Mouse (Mus musculus) embryonic facial prominence, embryonic 14.5 days (tissue): Measurements from ENCODE around the gene Muc3a. TPM values are rescaled to one million over a fixed set of nuclear protein-coding genes. Genes with fewer than 3 reads are reported as not detected.
A peak's percentile ranks its signal among the peaks of the same experiment; 100 is the strongest.

Experiments used
- ATAC-seq: fragments of 200-750 bp; cut with Nextera tagmentation; 2 replicates; pipeline ENCODE4 v1.8.0; 2017; ENCODE audit warnings: low read depth, moderate number of reproducible peaks, moderate TSS enrichment
- DNase-seq: peaks from one replicate; pipeline ENCODE4 v3.0.0-alpha.2; 2015; ENCODE audit warnings: low spot score
- H3K27ac ChIP-seq: fragments of 300-500 bp; sonication (generic); replicated peaks from 2 replicates; pipeline ENCODE4 v1.5.1; 2014; ENCODE audit warnings: low read depth, mild to moderate bottlenecking, low read length, moderate library complexity
- H3K27me3 ChIP-seq: fragments of 300-500 bp; sonication (generic); replicated peaks from 2 replicates; pipeline ENCODE4 v1.6.1; 2014; ENCODE audit warnings: low read length; ENCODE audit not compliant: control insufficient read depth, insufficient read depth
- H3K36me3 ChIP-seq: fragments of 300-500 bp; sonication (generic); 2 replicates; pipeline ENCODE4 v1.6.1; 2014; ENCODE audit warnings: low read length, mixed read lengths; ENCODE audit not compliant: control insufficient read depth, insufficient read depth
- H3K4me1 ChIP-seq: fragments of 300-500 bp; sonication (generic); 2 replicates; pipeline ENCODE4 v1.6.1; 2014; ENCODE audit warnings: antibody characterized with exemption, low read length; ENCODE audit not compliant: control insufficient read depth, insufficient read depth
- H3K4me2 ChIP-seq: fragments of 300-500 bp; sonication (generic); 2 replicates; pipeline ENCODE4 v1.6.1; 2014; ENCODE audit warnings: low read depth, mild to moderate bottlenecking, low read length, moderate library complexity, mixed read lengths
- H3K4me3 ChIP-seq: fragments of 300-500 bp; sonication (generic); 2 replicates; pipeline ENCODE4 v1.5.1; 2014; ENCODE audit warnings: low read depth, mild to moderate bottlenecking, low read length
- H3K9ac ChIP-seq: fragments of 300-500 bp; sonication (generic); 2 replicates; pipeline ENCODE4 v1.6.1; 2014; ENCODE audit warnings: low read depth, mild to moderate bottlenecking, low read length, moderate library complexity, mixed read lengths
- H3K9me3 ChIP-seq: fragments of 300-500 bp; sonication (generic); 2 replicates; pipeline ENCODE4 v1.6.1; 2016; ENCODE audit warnings: low read length; ENCODE audit not compliant: control insufficient read depth
- WGBS: fragments of 180-500 bp; shearing (Covaris S2); extraction: QIAGEN DNeasy Blood & Tissue Kit; methylation state at CpG from one replicate; pipeline ENCODE4 v1.1.7; 2014; 5-methylcytosine and 5-hydroxymethylcytosine counted together
- polyA plus RNA-seq: library from polyadenylated mRNA; unstranded; fragments of >200 nt; fragmentation: Nextera tagmentation; extraction: Ambion mirVana; gene quantifications from 2 replicates; pipeline ENCODE4 v1.2.1, GENCODE M21; 2014

Gene Muc3a
- polyA plus RNA-seq, 1 experiment from 2014 or later: 0.40 TPM

DNA sequence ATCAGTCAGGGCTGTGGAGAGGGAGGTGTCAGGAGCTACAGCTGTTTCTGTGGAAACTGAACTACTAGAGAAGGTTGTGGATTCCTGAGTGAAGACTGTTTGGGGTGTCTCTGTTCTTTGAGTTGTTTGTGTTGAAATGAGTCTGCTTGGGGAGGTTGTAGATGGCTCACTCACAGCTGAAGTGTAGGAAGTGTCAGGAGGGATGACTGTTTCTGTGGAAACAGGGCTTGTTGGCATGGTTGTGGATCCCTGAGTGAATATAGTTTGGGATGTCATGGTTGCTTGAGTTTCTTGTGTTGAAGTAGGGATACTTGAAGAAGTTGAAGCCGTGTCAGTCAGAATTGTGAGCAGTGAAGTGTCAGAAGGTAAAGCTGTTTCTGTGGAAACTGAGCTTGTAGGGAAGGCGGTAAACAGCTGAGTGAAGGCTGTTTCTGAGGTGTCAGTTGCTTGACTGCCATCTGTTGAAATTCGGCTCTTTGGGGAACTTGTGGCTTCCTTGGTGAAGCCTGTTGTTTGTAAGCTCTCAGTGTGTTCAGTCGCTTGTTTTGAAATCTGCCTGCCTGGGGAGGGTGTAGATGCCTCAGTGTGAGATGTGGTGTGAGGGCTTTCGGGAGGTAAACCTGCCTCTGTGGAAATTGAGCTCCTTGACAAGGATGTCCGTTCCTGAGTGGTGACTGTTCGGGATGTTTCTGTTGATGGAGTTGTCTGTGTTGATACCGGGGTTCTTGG, 32.4 kb downstream of the Muc3a start:
- no peak overlapping the region for H3K27ac ChIP-seq
- WGBS: 77% methylated on average over 8 of the region's 8 CpGs
- no peak overlapping the region for H3K4me3 ChIP-seq
- no peak overlapping the region for H3K9ac ChIP-seq
- ATAC-seq (no peak), DNase-seq (peak; percentile 12)
- H3K4me1 ChIP-seq: no peaks in the 10 kb centered on the region
- H3K27me3 ChIP-seq: no peaks in the 10 kb centered on the region
- no peaks in the 10 kb centered on the region for H3K36me3 ChIP-seq
- H3K9me3 ChIP-seq: no peaks in the 10 kb centered on the region
- H3K4me2 ChIP-seq: no peak overlapping the region

GRCm38 (mm10) chr5:137173967-137174366, 38.2 kb downstream of the Muc3a start:
- H3K27ac ChIP-seq: no peak overlapping the region
- H3K4me2 ChIP-seq: no peak overlapping the region
- H3K4me1 ChIP-seq: no peaks in the 10 kb centered on the region
- H3K9ac ChIP-seq: no peak overlapping the region
- no peak overlapping the region for H3K4me3 ChIP-seq
- H3K9me3 ChIP-seq: no peaks in the 10 kb centered on the region
- ATAC-seq (no peak), DNase-seq (no peak)
- H3K27me3 ChIP-seq: no peaks in the 10 kb centered on the region
- WGBS: 79% methylated on average over 6 of the region's 6 CpGs
- no peaks in the 10 kb centered on the region for H3K36me3 ChIP-seq

DNA sequence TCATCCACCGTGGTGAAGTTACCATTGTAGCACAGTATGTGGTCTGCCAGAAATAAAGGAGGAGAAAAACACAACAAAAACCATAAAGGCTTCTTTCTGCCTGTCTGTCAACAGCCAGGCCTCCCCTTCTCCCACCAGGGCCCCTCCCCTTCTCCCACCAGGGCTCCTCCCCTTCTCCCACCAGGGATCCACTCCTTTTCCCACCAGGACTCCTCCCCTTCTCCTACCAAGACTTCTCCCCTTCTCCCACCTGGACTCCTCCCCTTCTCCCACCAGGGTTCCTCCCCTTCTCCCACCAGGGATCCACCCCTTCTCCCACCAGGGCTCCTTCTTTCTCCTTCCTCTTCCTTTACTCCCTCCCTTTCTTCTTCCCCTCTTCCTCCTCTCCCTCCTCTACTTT, 39.6 kb downstream of the Muc3a start:
- ATAC-seq (no peak), DNase-seq (no peak)
- no peak overlapping the region for H3K9ac ChIP-seq
- no peak overlapping the region for H3K4me3 ChIP-seq
- WGBS: 8% methylated on average over 1 of the region's 1 CpGs
- H3K4me1 ChIP-seq: no peaks in the 10 kb centered on the region
- no peak overlapping the region for H3K4me2 ChIP-seq
- H3K27ac ChIP-seq: no peak overlapping the region
- H3K36me3 ChIP-seq: no peaks in the 10 kb centered on the region
- no peaks in the 10 kb centered on the region for H3K27me3 ChIP-seq
- H3K9me3 ChIP-seq: no peaks in the 10 kb centered on the region

- H3K4me3 ChIP-seq: no peak overlapping the region
- no peak for ATAC-seq
- no peaks in the 10 kb centered on the region for H3K9me3 ChIP-seq
- no peak overlapping the region for H3K9ac ChIP-seq
- no peaks in the 10 kb centered on the region for H3K4me1 ChIP-seq
- DNase-seq: no peak
- H3K36me3 ChIP-seq: no peaks in the 10 kb centered on the region
- no peak overlapping the region for H3K4me2 ChIP-seq
- H3K27ac ChIP-seq: no peak overlapping the region
- WGBS: 72% methylated on average over 7 of the region's 7 CpGs
- H3K27me3 ChIP-seq: no peaks in the 10 kb centered on the region
Observed at GRCm38 (mm10) chr5:137171478-137171877, 40.7 kb downstream of the Muc3a start.

DNA sequence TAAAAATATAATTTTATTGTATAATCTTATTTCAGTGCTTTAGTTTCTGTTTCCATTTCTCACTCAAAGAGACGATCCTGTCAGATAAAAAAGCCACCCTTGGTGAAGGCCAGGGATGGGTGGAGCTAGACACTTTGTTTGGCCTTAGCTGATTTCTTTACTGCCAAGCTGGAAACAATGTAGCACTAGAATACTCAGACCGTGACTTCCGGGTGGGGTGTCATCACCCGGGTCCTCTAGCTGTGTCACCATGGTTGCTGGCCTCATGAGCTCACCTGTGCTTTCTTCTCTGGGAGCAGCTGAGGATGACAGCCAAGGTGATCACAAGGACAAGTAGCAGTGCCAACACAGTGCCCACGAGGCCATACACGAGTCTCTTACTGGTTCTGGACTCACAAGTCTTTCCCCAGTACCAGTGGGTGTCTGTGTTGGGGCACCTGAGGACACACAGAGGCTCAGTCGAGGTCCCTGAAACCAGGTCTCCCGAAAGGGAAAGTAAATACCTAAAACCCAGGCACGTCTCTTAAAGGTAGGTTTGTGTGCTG, 41.3 kb downstream of the Muc3a start:
- Histone ChIP-seq H3K9ac (no peak overlapping the region), H3K36me3 (no peaks in the 10 kb centered on the region), H3K4me1 (no peaks in the 10 kb centered on the region), H3K27me3 (no peaks in the 10 kb centered on the region), H3K9me3 (no peaks in the 10 kb centered on the region), H3K4me2 (no peak overlapping the region), H3K4me3 (no peak overlapping the region), H3K27ac (no peak overlapping the region)
- WGBS: 77% methylated on average over 9 of the region's 9 CpGs
- DNase-seq (no peak), ATAC-seq (no peak)

- Histone ChIP-seq H3K27ac (no peak overlapping the region), H3K4me2 (no peak overlapping the region), H3K9me3 (no peaks in the 10 kb centered on the region), H3K27me3 (no peaks in the 10 kb centered on the region), H3K9ac (no peak overlapping the region), H3K4me1 (no peaks in the 10 kb centered on the region), H3K36me3 (no peaks in the 10 kb centered on the region), H3K4me3 (no peak overlapping the region)
- ATAC-seq: no peak
- WGBS: 84% methylated on average over 6 of the region's 6 CpGs
- DNase-seq: no peak
Observed at GRCm38 (mm10) chr5:137167539-137167938, 44.6 kb downstream of the Muc3a start.

DNA sequence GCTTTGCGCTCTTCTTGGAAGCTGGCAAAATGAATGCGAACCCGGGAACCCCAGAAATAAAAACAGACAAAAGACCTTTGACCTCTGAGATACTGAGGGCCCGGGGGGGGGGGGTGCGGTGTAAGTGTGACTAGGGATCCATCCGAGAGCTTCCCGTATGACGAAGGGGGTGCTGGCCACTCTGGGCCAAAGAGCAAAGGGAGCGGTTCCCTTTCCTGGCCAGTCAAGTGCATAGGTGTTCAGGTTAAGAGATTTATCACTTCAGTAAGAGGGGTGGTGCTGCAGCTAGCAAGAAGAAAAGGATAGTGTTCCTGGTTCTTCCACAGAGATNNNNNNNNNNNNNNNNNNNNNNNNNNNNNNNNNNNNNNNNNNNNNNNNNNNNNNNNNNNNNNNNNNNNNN, 46.2 kb downstream of the Muc3a start:
- Histone ChIP-seq H3K4me2 (no peak overlapping the region), H3K4me3 (no peak overlapping the region), H3K4me1 (no peaks in the 10 kb centered on the region), H3K36me3 (no peaks in the 10 kb centered on the region), H3K27me3 (no peaks in the 10 kb centered on the region), H3K9me3 (no peaks in the 10 kb centered on the region), H3K9ac (no peak overlapping the region), H3K27ac (no peak overlapping the region)
- DNase-seq (no peak), ATAC-seq (no peak)
- 68% methylated on average over 9 of the region's 9 CpGs for WGBS

DNA sequence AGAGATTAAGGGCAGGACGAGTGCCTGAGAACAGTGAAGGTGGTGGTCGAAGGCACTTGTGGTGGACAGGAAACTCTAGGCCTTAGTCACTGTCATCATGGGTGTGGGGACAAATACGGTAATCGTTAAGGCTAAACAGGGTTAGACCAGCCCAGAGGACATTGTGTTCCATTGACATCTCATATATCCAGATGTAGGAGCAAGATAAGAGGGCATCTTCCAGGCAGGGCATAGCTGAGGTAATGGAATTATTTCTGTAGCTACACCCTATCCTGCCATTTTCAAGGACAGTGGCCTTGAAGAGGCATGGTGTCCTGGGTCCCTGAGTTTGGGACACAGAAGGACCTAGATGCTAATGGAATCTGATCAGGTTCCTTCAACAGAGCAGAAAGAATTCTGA, 50.3 kb downstream of the Muc3a start:
- no peak for DNase-seq
- H3K36me3 ChIP-seq: no peaks in the 10 kb centered on the region
- no peak for ATAC-seq
- H3K9me3 ChIP-seq: 0 out of 2 replicates have a peak, but pooled peaks cover 1% of the 10 kb centered on the region
- no peak overlapping the region for H3K27ac ChIP-seq
- H3K27me3 ChIP-seq: no peaks in the 10 kb centered on the region
- no peak overlapping the region for H3K9ac ChIP-seq
- WGBS: 73% methylated on average over 4 of the region's 4 CpGs
- H3K4me3 ChIP-seq: no peak overlapping the region
- H3K4me2 ChIP-seq: no peak overlapping the region
- H3K4me1 ChIP-seq: no peaks in the 10 kb centered on the region

- no peak overlapping the region for H3K4me3 ChIP-seq
- H3K4me2 ChIP-seq: no peak overlapping the region
- no peaks in the 10 kb centered on the region for H3K36me3 ChIP-seq
- no peaks in the 10 kb centered on the region for H3K27me3 ChIP-seq
- ATAC-seq (no peak), DNase-seq (no peak)
- H3K9ac ChIP-seq: no peak overlapping the region
- H3K27ac ChIP-seq: no peak overlapping the region
- H3K9me3 ChIP-seq: 0 out of 2 replicates have a peak, but pooled peaks cover 6% of the 10 kb centered on the region
- 32% methylated on average over 11 of the region's 11 CpGs for WGBS
- no peaks in the 10 kb centered on the region for H3K4me1 ChIP-seq
Observed at GRCm38 (mm10) chr5:137159461-137159860, 52.7 kb downstream of the Muc3a start.
